Mouse (Mus musculus): Measurements from ENCODE around the gene Tmem14c.
A peak's percentile ranks its signal among the peaks of the same experiment; 100 is the strongest.

Tmem14c gene

DNA sequence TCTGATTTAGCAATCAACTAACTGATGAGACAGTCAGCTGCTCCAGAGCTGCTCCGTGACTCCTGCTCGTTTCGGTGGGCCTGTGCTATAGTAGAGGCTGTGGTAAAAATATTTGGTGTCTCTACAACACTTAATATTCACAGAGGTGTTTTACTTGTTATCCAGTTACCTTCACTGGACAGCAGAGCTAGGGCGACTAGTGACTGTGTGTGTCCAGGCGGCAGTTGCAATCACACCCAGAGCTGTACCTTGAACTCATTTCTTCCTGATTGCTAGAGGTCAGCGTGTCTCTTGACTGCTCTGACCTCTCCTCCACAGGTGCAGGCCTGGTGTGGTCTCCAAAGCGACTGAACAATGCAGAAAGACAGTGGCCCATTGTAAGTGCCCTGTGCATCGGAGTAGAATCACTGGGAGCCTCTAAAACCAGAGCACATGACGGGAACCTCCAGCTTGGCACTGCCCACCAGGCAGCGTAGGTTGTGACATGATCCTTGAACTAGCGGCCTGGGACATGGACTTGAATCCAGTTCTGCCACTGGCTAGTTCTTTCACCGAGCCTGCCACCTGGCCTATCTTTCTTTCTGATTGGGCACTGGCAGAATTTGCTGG is 809 bp downstream of the Tmem14c start:
- DNase-seq: no peak

GRCm38 (mm10) chr13:41017832-41018231 is 1.7 kb downstream of the Tmem14c start:
- no peak for DNase-seq

GRCm38 (mm10) chr13:41018236-41018635 is 2.1 kb downstream of the Tmem14c start:
- DNase-seq: no peak

DNA sequence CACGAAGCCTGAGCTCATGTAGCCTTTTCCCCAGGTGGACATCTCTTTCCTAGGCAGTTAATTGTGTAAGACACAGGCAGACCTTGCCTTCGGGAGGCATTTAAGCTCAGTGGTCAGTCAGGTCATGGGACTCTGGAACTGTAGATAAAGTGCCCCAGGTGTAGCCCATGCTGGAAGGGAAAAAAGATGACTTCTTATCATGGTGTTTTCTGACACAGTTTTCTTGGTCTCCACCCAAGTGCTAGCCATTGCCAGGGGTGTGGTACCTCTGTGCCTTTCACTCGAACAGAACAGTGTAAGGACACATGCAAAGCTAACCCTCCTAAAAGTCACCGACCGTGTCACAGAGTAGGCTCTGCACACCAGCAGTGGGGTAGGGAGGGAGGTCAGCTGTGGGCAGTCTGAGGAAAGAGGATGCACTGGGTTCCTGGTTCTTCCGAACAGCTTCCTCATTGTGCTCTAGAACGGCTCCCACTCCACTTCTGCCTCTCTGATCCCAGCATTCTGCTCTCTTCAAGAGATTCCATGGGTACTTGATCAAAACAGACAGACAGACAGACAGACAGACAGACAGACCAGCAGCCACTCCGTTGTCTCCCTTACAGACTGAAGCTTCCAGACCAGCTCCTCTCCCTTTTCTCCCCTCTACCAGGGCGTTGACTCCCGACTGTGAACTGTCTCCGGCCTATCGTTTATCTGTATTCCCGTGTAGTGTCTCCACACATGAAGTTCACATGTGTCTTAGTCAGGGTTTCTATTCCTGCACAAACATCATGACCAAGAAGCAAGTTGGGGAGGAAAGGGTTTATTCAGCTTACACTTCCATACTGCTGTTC is 2.9 kb downstream of the Tmem14c start:
- no peak for DNase-seq

DNA sequence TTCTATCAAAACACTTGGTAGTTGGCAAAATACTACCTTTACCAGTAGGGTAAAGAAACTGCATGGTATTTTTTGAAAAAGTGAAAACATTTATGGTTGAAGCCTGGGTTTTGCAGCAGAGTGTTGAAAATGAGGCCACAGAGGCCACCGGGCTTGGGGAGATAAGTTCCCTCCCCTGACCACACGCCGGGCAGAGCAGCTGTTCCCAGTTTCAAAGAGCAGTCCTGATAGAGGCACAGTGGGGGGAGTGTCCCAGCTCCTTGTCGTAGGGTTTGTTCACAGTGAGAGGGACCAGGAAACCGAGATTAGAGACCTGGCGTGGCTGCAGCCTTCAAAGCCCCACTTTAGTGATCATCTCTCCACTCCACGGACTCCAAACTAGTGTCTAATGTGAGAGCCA is 4.4 kb downstream of the Tmem14c start:
- no peak for DNase-seq

GRCm38 (mm10) chr13:41021607-41022006 is 5.5 kb downstream of the Tmem14c start:
- DNase-seq: no peak

GRCm38 (mm10) chr13:41022099-41022498 is 6.0 kb downstream of the Tmem14c start:
- DNase-seq: no peak

- DNase-seq: no peak
Observed at GRCm38 (mm10) chr13:41030098-41030497, 14.0 kb downstream of the Tmem14c start.

DNA sequence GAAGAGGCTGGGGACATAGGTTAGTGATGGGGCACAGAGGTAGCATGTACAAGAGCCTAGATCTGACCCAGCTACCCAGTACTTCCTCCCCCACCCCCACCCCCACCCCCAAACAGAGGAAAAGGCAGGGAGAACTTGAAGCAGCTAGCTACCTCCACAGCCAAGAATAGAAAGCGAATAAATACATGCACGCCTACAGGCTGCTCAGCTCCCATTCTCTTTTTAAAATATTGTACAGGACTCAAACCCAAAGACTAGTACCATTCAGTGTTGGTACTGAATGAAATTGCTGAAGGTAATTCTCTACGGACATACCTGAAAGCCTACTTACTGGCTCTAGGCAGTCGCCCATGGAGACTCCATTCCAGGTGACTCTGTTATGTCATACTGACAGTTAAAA is 26.4 kb downstream of the Tmem14c start:
- peak; percentile 19 for DNase-seq

- DNase-seq: no peak
Observed at GRCm38 (mm10) chr13:41045901-41046300, 29.8 kb downstream of the Tmem14c start.

DNA sequence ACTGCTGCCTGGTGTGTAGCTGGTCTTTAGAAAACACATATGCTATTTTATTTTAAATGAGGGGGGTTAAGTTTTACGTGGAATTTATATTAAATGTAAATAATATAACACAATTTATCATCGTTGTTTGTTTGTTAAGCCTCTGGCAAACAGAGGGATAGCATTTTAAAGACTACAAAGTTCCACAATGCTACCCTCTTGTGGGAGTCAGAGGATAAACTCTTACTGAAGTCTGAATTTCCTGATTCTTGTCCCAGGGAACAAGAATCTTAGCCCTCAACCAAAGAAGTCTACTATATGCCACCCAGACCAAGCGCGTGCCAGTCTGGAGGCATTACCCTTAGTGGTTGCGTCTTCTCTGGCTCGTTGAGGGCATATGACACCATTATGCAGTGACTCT is 31.2 kb downstream of the Tmem14c start:
- no peak for DNase-seq

GRCm38 (mm10) chr13:41051965-41052364 is 35.9 kb downstream of the Tmem14c start:
- DNase-seq: no peak

DNA sequence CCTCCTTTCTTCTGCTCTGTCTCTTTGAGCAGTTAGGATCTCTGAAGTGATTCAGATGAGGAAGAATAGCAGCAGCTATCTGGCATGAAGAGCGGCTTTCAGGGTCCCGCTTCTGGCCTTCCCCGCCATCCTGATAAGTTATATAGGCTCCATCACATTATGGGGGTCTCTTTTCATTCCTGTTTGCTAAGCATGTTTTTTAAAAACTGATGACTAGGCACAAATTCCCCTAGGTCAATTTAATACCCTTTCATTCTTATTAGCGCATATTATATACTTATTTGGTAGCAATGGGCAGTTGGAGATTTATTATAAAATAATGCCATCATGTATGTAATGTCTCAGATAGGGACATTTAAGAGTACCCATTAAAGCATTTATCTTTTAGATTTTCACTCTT is 51.5 kb downstream of the Tmem14c start:
- no peak for DNase-seq

GRCm38 (mm10) chr13:41071617-41072016 is 55.5 kb downstream of the Tmem14c start:
- no peak for DNase-seq

All from right cerebral cortex, adult 18-20 months (tissue).